Mouse (Mus musculus) heart, embryonic 10.5 days (tissue): ENCODE results near the gene Drap1. TPM values are rescaled to one million over a fixed set of nuclear protein-coding genes. Genes with fewer than 3 reads are reported as not detected.
"Not testable (repeated sequence)": the region's sequence is repeated elsewhere in the genome, so short reads cannot be mapped to it uniquely, and the experiment has no call there.

Experiments
- DNase-seq: peaks from one replicate; pipeline ENCODE4 v3.0.0-alpha.2; 2017; ENCODE audit warnings: low spot score
- H3K27ac ChIP-seq: fragments of 300-500 bp; sonication (generic); 2 replicates; pipeline ENCODE4 v1.5.1; 2016; ENCODE audit warnings: mild to moderate bottlenecking
- H3K27me3 ChIP-seq: fragments of 300-500 bp; sonication (generic); 2 replicates; pipeline ENCODE4 v1.6.1; 2016; ENCODE audit warnings: mild to moderate bottlenecking; ENCODE audit not compliant: poor library complexity, insufficient read depth, severe bottlenecking
- H3K36me3 ChIP-seq: fragments of 300-500 bp; sonication (generic); 2 replicates; pipeline ENCODE4 v1.6.1; 2016; ENCODE audit warnings: mild to moderate bottlenecking, moderate library complexity
- H3K4me1 ChIP-seq: fragments of 300-500 bp; sonication (generic); 2 replicates; pipeline ENCODE4 v1.6.1; 2016; ENCODE audit warnings: mild to moderate bottlenecking
- H3K4me3 ChIP-seq: fragments of 300-500 bp; sonication (generic); 2 replicates; pipeline ENCODE4 v1.5.1; 2016; ENCODE audit warnings: mild to moderate bottlenecking, moderate library complexity
- H3K9me3 ChIP-seq: fragments of 300-500 bp; sonication (generic); 2 replicates; pipeline ENCODE4 v1.6.1; 2016; ENCODE audit warnings: mild to moderate bottlenecking, moderate library complexity
- WGBS: fragments of 180-500 bp; shearing (Covaris S2); methylation state at CpG from one replicate; pipeline ENCODE4 v1.1.7; 2016; 5-methylcytosine and 5-hydroxymethylcytosine counted together
- polyA plus RNA-seq: library from polyadenylated mRNA; unstranded; fragments of >200 nt; fragmentation: Nextera tagmentation; extraction: Ambion mirVana; gene quantifications from 2 replicates; pipeline ENCODE4 v1.2.1, GENCODE M21; 2016

Gene Drap1
- polyA plus RNA-seq, 1 experiment from 2014 or later, result 209 TPM

DNA sequence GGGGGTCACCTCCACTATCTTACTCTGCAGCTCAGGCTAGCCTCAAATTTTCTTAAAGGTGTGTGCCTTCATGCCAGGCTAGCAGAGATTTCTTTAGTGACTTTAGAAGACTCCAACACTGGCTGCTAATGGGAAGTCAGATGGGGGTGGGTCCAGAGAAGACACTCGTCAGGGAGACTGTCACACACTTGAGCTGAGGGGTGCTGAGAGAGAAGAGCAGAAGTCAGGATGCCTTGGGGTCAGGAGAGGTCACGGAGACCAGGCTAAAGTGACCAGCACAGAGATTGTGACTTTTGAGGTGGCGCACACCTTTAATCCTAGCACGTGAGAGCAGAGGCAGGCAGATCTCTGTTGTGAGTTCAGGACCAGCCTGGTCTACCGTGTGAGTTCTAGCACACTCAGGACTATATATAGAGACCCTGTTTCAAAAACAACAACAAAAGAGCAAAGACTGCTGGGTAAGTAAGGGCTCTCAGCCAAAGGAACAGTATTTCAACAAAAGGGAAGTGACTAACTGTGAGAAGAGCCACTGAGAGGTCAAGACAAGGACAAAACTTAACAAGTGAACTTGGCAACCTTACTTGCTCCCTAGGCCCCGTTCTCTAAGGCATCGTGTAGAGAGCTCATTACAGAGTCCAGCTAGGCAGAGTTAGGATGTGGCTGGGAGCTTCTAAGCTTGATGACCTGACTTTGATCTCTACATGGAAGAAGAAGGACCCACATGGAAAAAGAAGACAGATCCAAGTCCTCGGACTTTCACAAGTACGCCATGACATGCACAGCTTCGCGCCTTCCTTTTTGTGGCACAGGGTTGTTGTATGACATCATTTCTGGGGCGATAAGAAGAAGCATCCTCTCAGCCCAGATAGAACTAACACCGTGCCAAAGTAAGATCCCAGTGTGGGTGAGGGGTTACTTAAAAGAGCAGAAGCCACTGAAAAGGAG lies 16.4 kb downstream of the Drap1 start:
- 83% methylated on average over 13 of the region's 13 CpGs for WGBS
- Histone ChIP-seq H3K27ac (no peak overlapping the region; the same call in 1 of the 2 replicates), H3K27me3 (no peaks in the 10 kb centered on the region), H3K4me3 (peak overlapping the region; percentile 71; the same call in 1 of the 2 replicates), H3K9me3 (no peaks in the 10 kb centered on the region), H3K36me3 (0 out of 2 replicates have a peak, but pooled peaks cover 4% of the 10 kb centered on the region), H3K4me1 (peaks cover 32% of the 10 kb centered on the region)
- DNase-seq, result no peak

DNA sequence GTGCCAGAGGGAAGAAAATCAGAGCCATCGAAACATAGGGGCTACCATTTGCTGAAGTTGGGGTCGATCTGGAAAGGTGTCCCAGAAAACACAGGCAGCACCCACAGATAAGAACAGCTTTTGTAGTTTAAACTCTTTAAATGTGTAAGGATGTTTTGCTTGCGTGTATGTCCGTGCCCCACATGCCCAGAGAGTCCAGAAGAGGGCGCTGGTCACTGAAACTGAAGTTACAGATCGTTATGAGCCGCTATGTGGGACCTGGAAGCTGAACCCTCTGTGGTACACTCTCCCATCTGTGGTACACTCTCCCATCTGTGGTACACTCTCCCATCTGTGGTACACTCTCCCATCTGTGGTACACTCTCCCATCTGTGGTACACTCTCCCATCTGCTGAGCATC lies 17.6 kb downstream of the Drap1 start:
- no peaks in the 10 kb centered on the region for H3K9me3 ChIP-seq
- H3K27ac ChIP-seq, result peak overlapping the region; percentile 94
- no peaks in the 10 kb centered on the region for H3K27me3 ChIP-seq
- WGBS, result 16% methylated on average over 7 of the region's 7 CpGs
- peak; percentile 85 for DNase-seq
- peaks cover 32% of the 10 kb centered on the region for H3K4me1 ChIP-seq
- H3K36me3 ChIP-seq, result 0 out of 2 replicates have a peak, but pooled peaks cover 4% of the 10 kb centered on the region
- H3K4me3 ChIP-seq, result peak overlapping the region; percentile 71

GRCm38 (mm10) chr19:5406531-5407126 lies 18.1 kb downstream of the Drap1 start:
- not testable (repeated sequence) for H3K9me3 ChIP-seq, H3K36me3 ChIP-seq, H3K27me3 ChIP-seq
- 22% methylated on average over 25 of the region's 25 CpGs for WGBS
- peak; percentile 87 for DNase-seq
- Histone ChIP-seq H3K27ac (peak overlapping the region; percentile 94), H3K4me1 (peaks cover 28% of the 10 kb centered on the region), H3K4me3 (peak overlapping the region; percentile 71)

DNA sequence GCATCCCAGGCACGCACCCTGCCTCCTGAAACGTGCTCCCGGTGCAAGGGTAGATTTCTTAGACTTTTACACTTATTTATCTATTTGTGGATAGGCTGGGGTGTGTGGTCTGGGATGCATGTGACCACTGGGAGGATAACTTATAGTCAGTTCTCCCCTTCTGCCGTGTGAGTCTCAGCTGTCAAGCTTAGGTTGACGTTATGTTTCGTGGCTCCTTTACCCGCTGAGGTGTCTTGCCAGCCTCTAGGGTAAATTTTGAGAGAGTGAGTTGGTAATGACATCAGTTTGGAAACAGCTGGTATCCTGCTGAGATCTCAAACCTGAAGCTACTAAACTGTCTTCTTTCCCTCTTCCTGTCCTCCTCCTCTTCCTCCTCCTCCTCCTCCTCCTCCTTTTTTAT lies 18.9 kb downstream of the Drap1 start:
- Histone ChIP-seq H3K36me3 (0 out of 2 replicates have a peak, but pooled peaks cover 4% of the 10 kb centered on the region), H3K27ac (peak overlapping the region; percentile 80; the same call in 1 of the 2 replicates), H3K9me3 (no peaks in the 10 kb centered on the region), H3K27me3 (no peaks in the 10 kb centered on the region), H3K4me3 (peak overlapping the region; percentile 57), H3K4me1 (peaks cover 26% of the 10 kb centered on the region)
- WGBS, result 23% methylated on average over 7 of the region's 7 CpGs
- DNase-seq, result no peak

GRCm38 (mm10) chr19:5402293-5402692 lies 22.5 kb downstream of the Drap1 start, which contains the start of gene Tsga10ip:
Tsga10ip (minus strand) TSS chr19:5402526.
- H3K9me3 ChIP-seq, result no peaks in the 10 kb centered on the region
- peaks cover 20% of the 10 kb centered on the region for H3K4me1 ChIP-seq
- no peaks in the 10 kb centered on the region for H3K27me3 ChIP-seq
- no peak for DNase-seq
- WGBS, result 78% methylated on average over 8 of the region's 8 CpGs
- H3K36me3 ChIP-seq, result no peaks in the 10 kb centered on the region
- H3K27ac ChIP-seq, result no peak within 1 kb of the TSS
- H3K4me3 ChIP-seq, result no peak within 1 kb of the TSS

- H3K27ac ChIP-seq, result peak overlapping the region; percentile 67
- H3K4me3 ChIP-seq, H3K9me3 ChIP-seq, H3K36me3 ChIP-seq, H3K27me3 ChIP-seq: not testable (repeated sequence)
- peaks cover 16% of the 10 kb centered on the region for H3K4me1 ChIP-seq
- DNase-seq, result peak; percentile 78
- WGBS, result 65% methylated on average over 4 of the region's 4 CpGs
Measured at GRCm38 (mm10) chr19:5401073-5401472, 23.7 kb downstream of the Drap1 start.

DNA sequence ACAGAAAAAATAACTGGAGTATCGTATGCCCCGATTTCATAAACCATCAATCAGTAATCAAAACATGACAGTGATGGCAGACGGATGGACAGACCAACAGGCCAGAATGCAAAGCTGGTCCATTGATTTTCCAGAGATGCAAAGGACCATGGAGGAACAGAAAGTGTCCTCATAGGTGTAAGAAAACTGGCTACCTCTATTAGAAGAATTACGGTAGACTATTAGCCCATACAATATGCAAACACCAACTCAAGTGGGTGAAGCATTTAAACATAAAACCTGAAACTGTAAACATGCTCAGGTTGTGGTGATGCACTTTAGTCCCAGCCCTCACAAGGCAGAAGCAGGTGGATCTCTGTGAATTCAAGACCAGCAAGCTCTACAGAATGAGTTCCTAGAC lies 29.4 kb downstream of the Drap1 start:
- WGBS, result 68% methylated on average over 4 of the region's 4 CpGs
- Histone ChIP-seq H3K4me1 (peaks cover 22% of the 10 kb centered on the region), H3K9me3 (no peaks in the 10 kb centered on the region), H3K36me3 (no peaks in the 10 kb centered on the region), H3K27me3 (no peaks in the 10 kb centered on the region), H3K27ac (no peak overlapping the region), H3K4me3 (no peak overlapping the region)
- no peak for DNase-seq

- Histone ChIP-seq H3K4me1 (peaks cover 30% of the 10 kb centered on the region), H3K4me3 (no peak overlapping the region), H3K9me3 (no peaks in the 10 kb centered on the region), H3K27ac (no peak overlapping the region), H3K27me3 (no peaks in the 10 kb centered on the region), H3K36me3 (no peaks in the 10 kb centered on the region)
- WGBS, result 50% methylated on average over 10 of the region's 10 CpGs
- DNase-seq, result no peak
Measured at GRCm38 (mm10) chr19:5394168-5394567, 30.6 kb downstream of the Drap1 start.

DNA sequence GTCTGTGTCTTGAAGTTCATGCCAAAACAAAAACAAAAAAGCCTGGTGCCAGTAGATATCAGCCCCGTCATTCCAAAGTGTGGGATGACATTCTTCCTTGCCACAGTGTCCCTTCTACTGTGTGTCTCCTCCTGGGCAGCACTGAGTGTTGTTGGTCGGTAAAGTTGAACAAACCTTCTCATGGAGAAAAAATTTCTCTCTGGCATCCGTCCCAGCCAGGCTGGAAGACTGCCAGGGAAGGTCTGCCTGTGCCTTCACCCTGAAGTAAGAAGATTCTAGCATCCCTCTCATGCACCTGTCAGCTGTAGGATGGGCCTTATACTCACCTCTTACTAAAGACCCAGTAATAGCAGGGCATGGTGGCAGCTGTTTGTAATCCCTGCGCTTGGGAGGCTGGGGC lies 31.9 kb downstream of the Drap1 start:
- Histone ChIP-seq H3K27me3 (no peaks in the 10 kb centered on the region), H3K4me3 (no peak overlapping the region), H3K27ac (no peak overlapping the region), H3K36me3 (no peaks in the 10 kb centered on the region), H3K9me3 (no peaks in the 10 kb centered on the region), H3K4me1 (peaks cover 34% of the 10 kb centered on the region)
- 59% methylated on average over 4 of the region's 4 CpGs for WGBS
- DNase-seq, result no peak

GRCm38 (mm10) chr19:5390416-5390815 lies 34.4 kb downstream of the Drap1 start:
- Histone ChIP-seq H3K4me3 (peak overlapping the region; percentile 99), H3K9me3 (no peaks in the 10 kb centered on the region), H3K36me3 (peaks cover 6% of the 10 kb centered on the region; the same call in 1 of the 2 replicates), H3K27ac (peak overlapping the region; percentile 92), H3K4me1 (peaks cover 50% of the 10 kb centered on the region), H3K27me3 (no peaks in the 10 kb centered on the region)
- no peak for DNase-seq
- 66% methylated on average over 8 of the region's 8 CpGs for WGBS

DNA sequence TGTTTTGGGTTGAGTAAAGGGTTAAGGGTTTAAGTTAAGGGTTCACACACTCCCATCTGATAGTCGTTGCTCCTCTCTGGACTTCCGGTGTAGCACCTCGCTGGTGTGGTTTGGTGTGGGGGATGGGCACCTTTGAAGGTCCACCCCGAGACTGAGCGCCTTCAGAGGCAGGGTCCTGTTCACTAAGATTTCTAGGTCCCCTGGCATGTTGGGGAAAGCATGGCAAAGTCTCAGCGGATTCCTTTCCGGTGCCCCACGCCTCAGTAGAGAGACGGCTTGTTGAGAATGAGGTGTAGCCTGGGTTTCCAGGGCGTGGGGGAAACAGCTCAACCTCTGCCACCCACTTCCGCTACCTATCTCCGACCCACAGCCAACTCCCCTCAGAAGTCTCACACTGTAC lies 35.1 kb downstream of the Drap1 start:
- Histone ChIP-seq H3K4me1 (peaks cover 45% of the 10 kb centered on the region), H3K4me3 (peak overlapping the region; percentile 99), H3K27me3 (no peaks in the 10 kb centered on the region), H3K36me3 (peaks cover 13% of the 10 kb centered on the region), H3K9me3 (no peaks in the 10 kb centered on the region), H3K27ac (peak overlapping the region; percentile 92)
- DNase-seq, result peak; percentile 85
- 31% methylated on average over 12 of the region's 12 CpGs for WGBS

GRCm38 (mm10) chr19:5388588-5389242 lies 36.1 kb downstream of the Drap1 start, which contains the start of gene Sart1:
Sart1 (minus strand) TSS chr19:5388703.
- Histone ChIP-seq H3K27me3 (no peaks in the 10 kb centered on the region), H3K9me3 (no peaks in the 10 kb centered on the region), H3K36me3 (peaks cover 23% of the 10 kb centered on the region), H3K4me1 (peaks cover 40% of the 10 kb centered on the region), H3K4me3 (peak within 1 kb of the TSS; percentile 99), H3K27ac (peak within 1 kb of the TSS; percentile 92)
- 2% methylated on average over 43 of the region's 43 CpGs for WGBS
- peak; percentile 98 for DNase-seq
